Comparison of ENCODE assay signal across 18 mouse cellular contexts in the genomic region with DNA sequence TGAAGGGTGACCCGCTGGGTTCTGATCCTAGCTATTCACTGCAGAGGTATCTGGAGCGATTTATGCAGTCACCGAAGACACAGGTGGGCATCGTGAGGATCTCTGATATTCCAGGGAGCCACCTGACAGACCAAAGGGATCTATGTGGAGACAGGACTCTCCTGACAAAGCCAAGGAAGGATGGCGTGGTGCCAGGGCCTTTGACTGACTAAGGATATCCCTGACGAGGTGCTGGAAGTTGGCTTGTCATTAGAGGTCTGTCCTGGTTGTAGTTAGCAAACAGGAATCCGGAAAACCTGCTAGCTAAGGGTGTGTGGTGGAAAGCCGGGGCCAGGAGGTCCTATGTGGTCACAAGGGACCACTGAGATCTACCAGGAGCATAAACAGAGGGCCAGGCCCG. TPM values are rescaled to one million over a fixed set of nuclear protein-coding genes. Genes with fewer than 3 reads are reported as not detected.
DNase-seq lines count a peak whose midpoint lies in the region; ATAC-seq lines count a peak whose summit lies in the region.
"Had no signal": no experiment of that assay in that cellular context is flagged by ENCODE, and none has a peak within 500 bp of the region (broad histone marks: within the 10 kb centered on the region; RNA-seq: fewer than 3 reads in every experiment).

No protein-coding gene starts in this region.

- H3K4me3 ChIP-seq in kidney, embryonic 15.5 days (replicated peaks) = no peak overlapping the region
- H3K4me3 ChIP-seq: layer of hippocampus, adult 2 months; midbrain, embryonic 12.5 days; myocyte; stomach, embryonic 15.5 days had no signal

- ATAC-seq in kidney, embryonic 15.5 days (replicated peaks; ENCODE audit: low FRiP score) = no peak
- ATAC-seq in activated CD4-positive, CD25-positive, alpha-beta regulatory T cell, adult 4 months = no peak
- ATAC-seq: forebrain, postnatal 0 days; inflammation-experienced regulatory T-cells, adult 6 months had no signal

- H3K36me3 ChIP-seq in kidney, embryonic 15.5 days = no peaks in the 10 kb centered on the region
- H3K36me3 ChIP-seq: midbrain, embryonic 12.5 days; stomach, embryonic 15.5 days had no signal

- H3K4me2 ChIP-seq in kidney, embryonic 15.5 days = no peak overlapping the region
- H3K4me2 ChIP-seq: midbrain, embryonic 12.5 days; stomach, embryonic 15.5 days had no signal

- H3K9me3 ChIP-seq in kidney, embryonic 15.5 days (replicated peaks) = 0 out of 2 replicates have a peak, but pooled peaks cover 5% of the 10 kb centered on the region
- H3K9me3 ChIP-seq: midbrain, embryonic 12.5 days; stomach, embryonic 15.5 days had no signal

- DNase-seq in adrenal gland, postnatal 14 days = peak; percentile 60
- DNase-seq in adrenal gland, postnatal 4 days (ENCODE audit: low spot score in 2 of 2) = no peak
- peak; percentile 60 for DNase-seq in kidney, adult 11 months
- DNase-seq in heart, adult 9 months (ENCODE audit: low spot score in 2 of 2) = peak; percentile 47 to 78
- peak; percentile 79 to 81 for DNase-seq in kidney, postnatal 25 days
- DNase-seq in embryo, embryonic 9.5 days (ENCODE audit: extremely low spot score) = no peak
- DNase-seq: forebrain, postnatal 0 days; lung, adult 18-20 months; lung, postnatal 36 days; spleen, adult 18-20 months; thymus, postnatal 36 days had no signal

- H3K9ac ChIP-seq in kidney, embryonic 15.5 days = no peak overlapping the region
- H3K9ac ChIP-seq: forebrain, postnatal 0 days; midbrain, embryonic 12.5 days; stomach, embryonic 15.5 days had no signal

- H3K4me1 ChIP-seq in kidney, embryonic 15.5 days = 0 out of 2 replicates have a peak, but pooled peaks cover 7% of the 10 kb centered on the region
- H3K4me1 ChIP-seq: midbrain, embryonic 12.5 days had no signal

- WGBS in kidney, embryonic 15.5 days = 81% methylated on average over 9 of the region's 9 CpGs

- H3K27ac ChIP-seq in kidney, embryonic 15.5 days = no peak overlapping the region
- H3K27ac ChIP-seq: layer of hippocampus, adult 2 months; midbrain, embryonic 12.5 days; stomach, embryonic 15.5 days had no signal

- H3K27me3 ChIP-seq in kidney, embryonic 15.5 days = 0 out of 2 replicates have a peak, but pooled peaks cover 3% of the 10 kb centered on the region
- H3K27me3 ChIP-seq: midbrain, embryonic 12.5 days; stomach, embryonic 15.5 days had no signal

RNA-seq across cellular contexts. Expression of gene Neurl1b, which starts 25.4 kb away (rescaled TPM):
- total RNA-seq in adrenal gland, postnatal 14 days (2021) = 50.0 and 51.1 TPM in 2 replicates
- total RNA-seq in adrenal gland, postnatal 4 days (2021) = 10 to 100 TPM; 55.6 to 57.4 TPM
- polyA plus RNA-seq in kidney, embryonic 15.5 days (2015; fragmentation: Nextera tagmentation; extraction: Ambion mirVana) = 1.3 and 1.7 TPM in 2 replicates
- polyA plus RNA-seq in activated CD4-positive, CD25-positive, alpha-beta regulatory T cell, adult 4 months (2017; shearing (Covaris generic)) = under 1 TPM; 0.33 to 0.57 TPM

Comparison
In these comparisons a context has a peak if more than half of its experiments do, and no peak if none do; other contexts are left out.
1. DNase-seq: peak in adrenal gland, postnatal 14 days (single experiment), kidney, adult 11 months (single experiment), heart, adult 9 months (2 of 2) and kidney, postnatal 25 days (2 of 2); none in adrenal gland, postnatal 4 days (0 of 2) and embryo, embryonic 9.5 days (single experiment).